Mouse (Mus musculus): ENCODE data around the gene Phactr3.
"Not testable (repeated sequence)": the region's sequence is repeated elsewhere in the genome, so short reads cannot be mapped to it uniquely, and the experiment has no call there.

Gene Phactr3

DNA sequence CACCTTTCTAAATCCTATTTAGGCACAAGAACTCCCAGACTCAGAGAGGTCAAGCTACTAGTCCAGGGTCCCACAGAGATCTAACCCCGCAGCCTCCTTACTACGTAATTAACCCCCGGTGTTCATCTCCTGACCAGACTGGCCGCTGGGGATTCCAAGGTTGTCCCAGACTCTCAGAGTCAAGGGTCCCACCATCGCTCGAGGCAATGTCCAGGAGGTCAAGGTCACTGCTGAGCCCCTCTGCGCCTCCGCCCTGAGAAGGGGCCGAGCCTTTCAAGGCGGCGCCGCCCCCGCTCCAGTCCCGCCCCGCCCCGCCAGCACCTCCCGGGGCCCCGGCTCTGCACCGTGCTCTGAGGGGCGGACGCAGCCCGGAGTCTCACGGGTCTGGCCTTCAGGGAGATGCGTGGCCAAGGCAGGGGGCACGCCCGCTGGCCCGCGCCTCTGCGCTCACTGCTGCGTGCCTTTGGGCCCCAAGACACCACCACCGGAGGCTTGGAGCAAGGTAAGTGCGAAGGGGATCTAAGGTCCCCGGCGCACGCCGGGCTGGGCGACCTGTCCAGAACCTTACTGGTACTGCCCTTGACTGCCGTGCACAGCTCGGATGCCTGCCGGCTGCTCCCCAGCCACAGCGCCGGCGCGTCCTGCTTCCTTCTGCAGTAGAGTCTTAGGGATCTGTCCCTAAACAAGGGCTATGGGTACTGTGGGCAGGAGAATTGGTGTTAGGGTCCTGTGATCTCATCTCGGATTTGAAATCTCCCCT lies at the start of gene Phactr3:
Gene Phactr3, plus strand, starts transcription at position 175 of the 760 bp plus-strand sequence.
- no peak for DNase-seq (ENCODE audit: low spot score)

DNA sequence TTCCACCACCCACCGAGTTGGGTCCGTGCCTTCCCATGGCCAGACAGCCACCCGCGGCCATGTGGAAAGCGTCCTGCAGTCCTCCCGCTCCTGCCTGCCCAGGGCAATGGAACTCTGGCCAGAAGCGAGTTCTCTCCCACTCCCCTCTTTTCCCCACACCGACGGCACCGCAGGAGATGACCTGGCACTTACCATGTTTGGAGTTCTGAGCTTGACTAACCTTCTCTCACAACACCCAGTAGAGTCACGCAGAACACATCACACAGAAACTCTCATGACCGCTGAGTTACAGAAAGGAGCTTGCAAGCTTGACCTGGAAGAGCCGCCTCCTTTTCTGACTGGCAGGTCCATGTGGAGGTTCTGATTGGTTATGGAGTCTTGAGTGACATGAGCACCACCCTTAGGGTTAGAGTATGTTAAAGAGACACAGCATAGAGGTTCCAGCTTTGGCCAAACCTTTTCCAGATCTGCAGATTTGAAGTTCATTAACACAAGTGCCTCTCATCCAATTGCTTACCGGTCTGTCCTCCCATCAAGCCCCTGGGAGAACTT lies 40.5 kb upstream of the Phactr3 start, which contains the start of gene Zfp931:
Gene Zfp931, minus strand, starts transcription at position 311 of the 552 bp plus-strand sequence.
- DNase-seq (ENCODE audit: low spot score), result not testable (repeated sequence)

DNA sequence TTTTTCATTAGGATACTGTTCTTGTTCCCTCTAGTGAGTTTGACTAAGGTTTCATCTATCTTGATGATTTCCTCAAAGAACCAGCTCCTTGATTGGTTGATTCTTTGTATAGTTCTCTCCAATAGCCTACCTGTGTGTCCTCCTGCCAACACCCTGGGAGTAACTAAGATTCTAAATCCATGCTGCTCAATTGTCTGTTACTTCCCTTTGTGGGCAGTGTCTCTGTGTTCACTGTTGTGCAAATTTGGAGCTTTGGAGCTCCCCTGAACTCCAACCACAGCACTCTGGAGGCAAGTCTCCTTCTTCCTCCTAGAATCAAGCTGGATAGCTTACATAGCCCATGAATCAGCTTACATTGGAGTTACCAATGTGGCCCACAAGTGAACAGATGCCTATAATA lies 29.2 kb upstream of the Phactr3 start:
- no peak for DNase-seq (ENCODE audit: low spot score)

DNA sequence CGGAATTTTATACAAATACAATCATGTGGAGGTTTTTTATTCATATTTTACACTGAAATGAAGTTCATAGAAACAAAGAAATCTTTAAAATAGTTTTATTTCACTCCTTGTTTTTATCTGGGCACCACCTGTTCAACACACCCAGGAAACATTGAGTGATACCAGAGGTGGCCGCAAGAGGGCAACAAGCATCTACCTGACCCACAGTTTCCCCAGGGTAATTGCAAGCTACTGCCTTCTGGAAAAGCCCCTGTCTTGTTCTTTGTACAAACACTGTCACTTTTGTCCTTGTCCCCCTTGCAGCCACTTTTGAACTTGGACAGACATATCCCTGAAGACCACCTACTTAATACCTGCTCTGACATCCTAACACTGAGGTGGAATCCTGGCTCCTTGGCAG lies 20.8 kb upstream of the Phactr3 start:
- DNase-seq (ENCODE audit: low spot score), result peak; percentile 47

DNA sequence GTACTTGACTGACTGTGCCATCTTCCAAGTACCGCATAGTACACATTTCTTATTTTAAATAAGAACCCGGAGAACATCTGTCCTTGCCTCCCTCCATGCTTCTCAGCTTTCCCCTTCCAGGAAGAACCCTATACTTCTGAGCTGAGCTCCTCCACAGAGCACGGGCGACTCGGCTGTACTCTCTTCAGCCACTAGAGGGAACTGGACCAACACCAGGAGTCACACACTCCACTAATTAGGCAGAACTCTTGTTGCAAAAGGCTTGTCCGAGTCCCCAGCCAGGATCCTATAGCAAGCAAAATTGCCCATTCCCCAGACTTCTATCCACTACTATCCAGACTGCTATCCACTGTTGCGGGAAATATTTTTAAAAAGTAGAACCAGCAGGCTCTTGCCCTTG lies 16.8 kb upstream of the Phactr3 start:
- DNase-seq (ENCODE audit: low spot score), result peak; percentile 72

DNA sequence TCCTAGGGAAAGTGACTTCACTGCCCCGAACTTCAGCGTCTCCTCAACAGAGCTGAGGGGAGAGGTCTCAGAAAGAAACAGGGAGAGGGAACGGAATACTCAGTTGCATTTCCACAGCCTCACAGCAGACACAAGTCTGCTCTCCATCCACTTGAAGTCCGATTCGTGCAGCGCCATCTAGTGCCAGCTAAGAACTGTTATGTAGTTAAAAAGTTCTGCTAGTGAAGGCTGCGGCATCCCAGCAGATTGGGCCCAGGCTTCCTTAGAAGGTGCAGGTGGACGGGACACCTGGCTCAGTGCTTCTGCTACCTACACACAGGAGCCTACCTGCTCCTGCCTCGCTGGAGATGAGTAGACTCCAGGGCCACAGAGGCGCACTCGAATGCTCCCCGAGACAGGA lies 829 bp upstream of the Phactr3 start:
- DNase-seq (ENCODE audit: low spot score), result no peak

DNA sequence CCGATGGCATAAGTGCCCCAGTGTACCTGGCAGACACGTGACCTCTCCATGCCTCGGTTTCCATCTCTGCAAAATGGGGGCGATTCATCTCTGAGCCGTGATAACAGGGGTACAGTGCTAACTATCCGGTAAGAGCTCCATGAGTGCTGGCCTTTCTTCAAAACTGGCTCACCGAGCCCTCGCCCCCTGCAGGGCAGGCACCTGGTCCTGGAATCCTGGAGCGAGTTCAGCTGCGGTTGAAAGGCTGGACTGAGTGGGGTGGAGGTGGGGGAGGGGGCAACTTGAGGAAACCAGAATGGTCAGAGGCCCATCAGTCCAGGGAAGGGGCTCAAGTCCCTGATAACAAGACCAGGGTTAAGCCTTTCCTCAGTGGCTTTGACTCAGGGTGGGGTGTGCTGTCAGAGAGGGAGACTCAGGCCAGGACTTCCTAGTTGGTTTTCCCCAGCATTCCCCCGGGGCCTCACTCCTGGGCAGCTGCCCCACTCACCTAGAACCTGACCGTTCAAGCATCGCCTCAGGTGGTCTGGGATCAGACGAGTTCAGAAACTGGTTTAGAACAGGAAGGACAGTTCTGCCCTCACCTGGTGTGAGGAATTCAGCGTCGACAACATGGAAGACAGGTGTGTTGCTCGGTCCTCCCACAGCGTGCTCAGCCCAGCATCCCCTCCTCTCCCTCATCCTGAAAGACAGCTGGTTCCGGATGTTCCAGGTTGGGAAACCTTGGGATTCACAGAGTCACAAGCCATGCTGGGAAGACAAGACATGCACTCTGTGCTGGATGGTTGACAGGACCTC lies 983 bp downstream of the Phactr3 start:
- DNase-seq (ENCODE audit: low spot score), result no peak

DNA sequence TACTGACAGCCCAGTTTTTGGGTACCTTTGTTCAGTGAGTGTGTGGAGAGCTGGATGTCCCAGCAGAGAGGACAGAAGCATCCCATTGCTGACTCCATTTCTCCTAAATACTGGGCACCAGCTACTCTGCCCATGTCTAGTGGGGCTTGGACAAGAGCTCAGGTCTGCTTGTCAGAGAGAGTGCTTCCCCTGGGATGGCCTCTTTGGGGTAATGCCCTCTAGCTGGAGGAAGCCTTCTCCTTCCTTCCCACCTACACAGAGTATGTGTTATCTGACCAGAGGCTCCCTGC lies 1.5 kb downstream of the Phactr3 start:
- no peak for DNase-seq (ENCODE audit: low spot score)

DNA sequence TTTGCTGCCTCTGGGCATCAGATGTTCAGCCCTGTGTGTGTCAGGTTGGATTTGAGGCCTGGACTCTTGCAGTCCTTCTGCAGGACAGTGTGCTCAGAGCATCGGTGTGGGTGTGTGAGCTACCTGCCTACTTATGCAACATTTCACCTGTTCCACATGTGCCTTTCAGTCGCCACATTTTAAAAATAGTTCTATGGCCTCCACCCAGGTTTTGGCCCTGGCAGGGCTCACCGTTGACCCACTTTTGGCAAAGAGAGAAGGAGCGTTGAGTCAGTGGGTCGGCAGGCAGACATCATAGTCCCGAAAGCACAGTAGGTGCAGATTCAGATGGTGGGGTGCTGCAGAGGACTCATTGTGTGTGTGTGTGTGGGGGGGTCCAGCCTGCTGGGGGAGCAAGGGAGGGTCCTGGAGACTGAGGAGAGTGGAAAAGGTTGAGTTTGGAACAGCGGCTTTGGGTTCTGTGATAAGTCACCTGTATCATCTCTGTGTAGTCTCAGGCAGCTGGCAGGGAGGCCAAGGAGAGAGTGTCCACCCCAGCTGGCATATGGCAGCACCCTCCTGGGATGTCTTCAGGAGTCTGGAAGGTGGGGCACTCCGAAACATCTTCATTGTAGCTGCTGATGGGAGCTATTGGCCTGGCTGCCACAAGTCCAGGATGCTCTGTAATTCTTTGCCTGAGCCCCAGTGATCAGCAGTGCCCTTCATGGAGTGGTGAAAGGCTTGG lies 2.0 kb downstream of the Phactr3 start:
- DNase-seq (ENCODE audit: low spot score), result no peak

DNA sequence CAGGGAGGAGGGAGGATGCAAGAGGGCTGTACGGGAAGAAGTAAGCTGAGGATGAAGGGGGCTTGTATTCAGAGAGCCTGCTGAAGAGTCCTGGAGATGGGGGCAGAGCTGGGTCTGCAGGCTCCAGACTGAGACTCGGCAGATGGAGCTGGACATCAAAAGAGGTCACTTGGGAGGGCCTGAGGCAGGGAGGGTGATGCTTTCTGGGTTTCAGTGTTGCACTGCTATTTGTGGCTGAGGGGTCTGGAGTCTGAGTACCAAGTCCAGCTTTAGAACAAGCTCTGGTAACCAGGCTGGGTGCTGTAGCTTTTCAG lies 2.6 kb downstream of the Phactr3 start:
- no peak for DNase-seq (ENCODE audit: low spot score)

DNA sequence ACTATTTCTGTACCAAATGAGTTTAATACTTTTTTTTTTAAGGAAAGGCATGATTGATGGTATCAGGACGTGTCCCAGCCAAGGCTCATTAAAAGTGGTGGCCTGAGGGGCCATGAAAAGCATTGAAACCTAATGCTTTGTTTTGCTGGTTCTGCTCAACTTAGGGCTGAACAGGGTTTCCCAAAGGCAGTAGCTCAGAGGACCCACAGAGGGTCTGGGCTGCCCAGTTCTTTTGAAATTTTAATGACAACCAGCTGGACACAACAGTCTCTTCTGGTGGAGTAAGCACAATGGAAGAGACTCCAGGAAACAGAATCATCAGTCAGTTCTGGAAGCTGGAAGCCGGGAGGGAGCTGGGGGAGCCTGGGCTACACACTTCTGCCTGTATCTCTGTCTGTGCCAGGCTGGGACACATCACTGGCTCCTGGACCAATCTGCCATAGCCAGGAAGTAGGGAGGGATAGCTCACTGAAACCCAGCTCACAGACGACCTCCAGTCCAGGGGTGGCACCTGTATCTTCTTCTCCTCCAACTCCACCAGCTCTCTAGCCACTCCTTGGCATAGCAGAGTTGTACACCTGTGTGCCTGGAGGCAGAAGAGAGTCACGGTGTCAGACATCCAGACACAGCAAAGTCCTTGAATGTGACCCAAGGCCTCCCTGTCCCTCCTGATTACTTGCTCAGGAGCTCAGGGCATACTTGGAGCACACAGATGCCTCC lies 3.3 kb downstream of the Phactr3 start:
- no peak for DNase-seq (ENCODE audit: low spot score)

DNA sequence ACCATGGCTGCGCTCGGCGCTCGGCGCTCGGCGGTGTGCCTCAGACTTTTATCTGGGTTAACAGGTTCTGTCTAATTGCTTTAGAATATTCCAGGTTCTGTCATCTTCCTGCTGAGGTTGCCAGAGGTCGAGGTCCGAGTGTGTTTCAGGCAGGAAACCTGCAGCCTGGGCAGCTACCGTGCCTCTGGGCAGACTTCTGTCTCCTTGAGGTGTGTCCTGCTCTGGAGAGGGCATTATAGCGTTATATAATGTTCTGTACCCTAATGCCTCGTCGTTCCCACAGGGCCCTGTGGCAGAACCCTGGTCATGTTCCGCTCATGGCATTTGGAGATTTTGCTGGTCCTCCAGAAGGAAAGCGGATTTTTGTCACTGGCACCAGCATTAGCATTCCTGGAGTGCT lies 4.7 kb downstream of the Phactr3 start:
- DNase-seq (ENCODE audit: low spot score), result no peak

DNA sequence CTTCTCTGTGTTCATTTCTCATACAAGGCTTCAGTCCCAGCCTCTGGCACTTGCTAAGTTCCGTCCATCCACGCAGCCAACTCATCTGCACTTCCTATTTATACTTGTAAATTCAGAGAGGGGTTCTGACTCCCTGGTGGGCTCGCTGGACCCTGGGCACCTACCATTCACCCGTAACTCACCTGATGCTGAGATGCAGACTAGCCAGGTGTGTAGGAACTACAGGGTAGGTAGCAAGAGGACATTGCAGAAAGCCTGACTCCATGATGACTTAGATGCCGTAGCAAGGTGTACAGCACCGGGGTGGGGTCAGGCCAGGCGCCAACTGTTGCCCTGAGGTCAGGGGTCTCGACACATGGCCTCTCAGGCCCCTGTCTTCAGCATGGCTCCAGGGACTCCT lies 6.7 kb downstream of the Phactr3 start:
- no peak for DNase-seq (ENCODE audit: low spot score)

DNA sequence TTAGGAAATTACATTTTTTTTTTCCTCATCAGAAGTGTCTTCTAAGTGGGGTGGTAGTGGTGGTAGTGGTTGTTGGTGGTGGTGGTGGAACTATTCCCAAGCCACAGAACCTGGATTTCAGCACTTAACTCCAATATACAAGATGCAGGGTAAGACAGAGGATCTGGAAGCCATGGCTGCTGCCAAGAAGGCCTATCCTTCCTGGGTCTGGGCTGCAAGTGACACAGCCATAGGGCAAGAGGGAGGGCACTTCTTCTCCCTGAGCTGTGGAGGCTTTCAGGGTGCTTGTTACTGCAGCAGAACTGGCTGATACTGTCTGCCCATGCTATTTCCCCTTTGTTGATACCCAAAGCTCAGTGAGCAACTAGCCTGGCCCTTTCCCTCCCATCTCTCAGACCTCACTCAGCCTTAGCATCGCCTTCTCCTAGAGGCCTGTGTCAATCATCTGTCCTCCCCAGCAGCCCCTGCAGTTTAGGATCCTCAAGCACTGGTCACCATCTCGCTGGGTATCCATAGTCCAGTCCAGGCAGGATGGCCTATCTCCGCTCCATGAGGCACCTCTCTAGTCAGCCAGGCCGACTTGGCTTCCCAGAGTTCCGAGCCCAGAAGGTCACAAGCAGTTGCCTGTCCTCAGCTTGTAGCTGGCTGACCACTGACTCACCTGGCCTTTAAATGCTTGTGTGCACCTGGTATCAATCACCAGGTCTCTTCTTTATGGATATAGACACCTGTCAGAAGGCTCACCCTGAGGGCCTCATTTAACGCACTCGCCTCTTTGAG lies 7.5 kb downstream of the Phactr3 start:
- DNase-seq (ENCODE audit: low spot score), result no peak

DNA sequence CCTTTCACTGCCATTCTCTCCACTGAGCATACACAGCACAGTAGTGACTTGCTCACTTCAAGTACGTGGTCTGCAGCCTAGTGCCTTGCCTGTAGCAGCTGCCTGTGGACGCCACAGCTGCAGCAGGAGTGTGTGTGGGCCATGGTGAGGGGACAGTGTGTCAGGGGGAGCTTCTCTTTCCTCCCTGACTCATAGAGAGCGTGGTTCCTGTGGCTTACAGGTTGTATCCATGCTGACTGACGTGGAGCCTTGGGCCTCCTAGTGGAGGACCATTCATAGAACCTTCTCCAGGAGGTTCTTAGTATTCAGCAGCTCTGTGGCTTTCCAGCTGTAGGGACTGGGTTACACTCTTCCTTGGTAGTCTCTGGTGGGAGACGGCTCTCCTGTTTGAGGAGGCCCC lies 9.8 kb downstream of the Phactr3 start:
- DNase-seq (ENCODE audit: low spot score), result no peak

DNA sequence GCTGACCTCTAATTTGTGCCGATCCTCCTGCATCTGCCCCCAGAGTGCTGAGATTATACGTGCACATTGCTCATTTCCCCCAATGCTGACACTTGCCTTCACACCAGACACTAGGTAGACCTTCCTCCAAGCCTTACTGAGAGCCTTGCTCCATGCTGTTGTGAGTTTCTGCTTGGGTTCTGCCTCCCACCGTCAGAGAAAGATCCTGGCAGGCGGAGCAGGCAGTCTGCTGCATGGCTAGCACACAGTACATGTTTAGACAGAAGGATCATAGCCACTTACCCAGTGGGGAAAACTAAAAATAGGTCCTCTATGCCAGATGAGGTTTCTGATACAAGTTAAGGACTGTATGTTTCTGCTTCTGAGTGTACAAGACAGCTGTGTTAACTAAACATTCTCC lies 10.4 kb downstream of the Phactr3 start:
- no peak for DNase-seq (ENCODE audit: low spot score)

DNA sequence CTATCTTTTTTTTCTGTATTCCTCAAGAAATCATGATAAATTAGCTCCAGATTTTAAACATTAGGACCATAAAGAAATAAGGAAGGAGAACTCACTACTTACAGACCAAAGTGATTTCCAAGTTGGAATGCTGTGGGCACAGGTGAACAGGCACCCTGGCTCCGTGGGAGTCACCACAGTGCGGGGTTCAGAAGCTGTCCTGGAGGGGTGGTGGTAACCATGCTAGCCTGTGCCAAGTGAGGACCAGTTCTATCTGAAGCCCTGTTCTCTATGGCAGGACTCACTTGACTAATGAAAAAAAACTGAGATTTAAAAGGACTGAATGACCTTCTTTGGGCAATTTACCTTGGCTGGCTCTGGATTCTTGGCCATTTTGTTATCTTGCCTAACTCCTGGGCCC lies 10.9 kb downstream of the Phactr3 start:
- no peak for DNase-seq (ENCODE audit: low spot score)

DNA sequence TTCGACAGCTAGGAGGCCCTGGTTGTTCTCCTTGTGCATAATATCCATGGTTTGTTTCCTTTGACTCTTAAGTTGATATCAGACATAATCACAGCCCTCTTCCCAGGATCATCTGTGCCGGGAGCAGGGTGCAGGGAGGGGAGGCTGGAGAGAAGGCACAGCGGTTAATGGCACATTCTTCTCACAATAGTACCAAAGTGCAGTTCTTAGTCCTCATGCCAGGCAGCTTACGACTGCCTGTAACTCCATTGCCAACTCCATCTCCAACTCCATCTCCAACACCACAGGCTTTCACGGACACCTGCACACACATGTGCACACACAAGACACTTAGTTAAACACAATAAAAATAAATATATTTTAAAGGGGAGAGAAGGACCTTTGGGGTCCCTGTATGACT lies 11.8 kb downstream of the Phactr3 start:
- no peak for DNase-seq (ENCODE audit: low spot score)

DNA sequence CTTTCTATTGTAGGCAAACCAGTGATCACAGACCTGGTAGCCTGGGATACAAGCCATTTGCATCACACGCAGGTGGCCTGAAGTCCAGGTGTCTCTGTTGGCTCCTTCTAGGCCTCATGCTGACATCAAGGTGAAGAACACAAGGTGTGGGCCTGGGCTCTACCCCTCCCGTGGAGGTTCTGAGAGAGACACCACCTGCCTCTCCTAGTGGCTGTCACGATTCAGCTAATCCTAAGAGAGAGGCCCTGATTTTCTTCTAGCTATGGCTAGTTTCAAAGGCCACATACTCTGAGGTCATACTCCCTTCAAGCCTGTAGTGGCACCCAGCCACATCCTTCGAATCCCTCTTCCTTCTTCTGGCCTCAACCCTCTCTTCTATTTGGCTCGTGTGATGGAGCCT lies 12.2 kb downstream of the Phactr3 start:
- no peak for DNase-seq (ENCODE audit: low spot score)

DNA sequence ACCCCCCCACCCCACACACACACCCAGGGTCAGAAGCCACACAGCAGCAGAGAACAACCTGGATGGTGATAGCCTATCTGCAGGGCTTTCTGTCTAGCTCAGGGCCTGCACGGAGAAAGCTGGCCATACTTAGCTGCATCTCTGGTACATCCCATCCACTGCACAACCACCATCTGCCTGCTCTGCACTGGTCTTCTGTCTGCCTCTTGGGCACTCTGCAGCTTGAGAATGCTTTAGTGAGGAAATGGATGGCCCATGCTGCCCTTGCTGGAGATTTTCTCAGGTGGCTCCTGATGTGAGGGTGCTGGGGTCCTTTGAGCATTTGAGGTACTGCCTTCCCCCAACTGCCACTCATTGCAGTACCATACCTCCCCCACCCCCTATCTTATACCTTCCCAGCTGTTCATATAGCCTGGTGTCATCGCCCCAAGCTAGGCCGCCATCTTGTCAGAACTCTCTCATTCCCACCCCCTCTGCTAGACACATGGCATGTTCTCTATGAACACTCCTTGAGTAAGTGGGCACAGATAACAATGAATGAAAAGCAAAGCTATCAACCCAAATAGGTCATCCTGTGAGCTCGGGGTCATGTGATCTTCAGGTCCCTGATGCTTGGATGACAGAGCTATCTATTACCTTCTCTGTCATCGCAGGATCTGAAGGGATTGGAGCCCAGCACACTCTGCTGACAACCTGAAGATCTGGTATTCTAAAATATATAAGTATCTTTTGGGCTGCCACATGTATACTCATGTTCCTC lies 13.0 kb downstream of the Phactr3 start:
- DNase-seq (ENCODE audit: low spot score), result no peak

DNA sequence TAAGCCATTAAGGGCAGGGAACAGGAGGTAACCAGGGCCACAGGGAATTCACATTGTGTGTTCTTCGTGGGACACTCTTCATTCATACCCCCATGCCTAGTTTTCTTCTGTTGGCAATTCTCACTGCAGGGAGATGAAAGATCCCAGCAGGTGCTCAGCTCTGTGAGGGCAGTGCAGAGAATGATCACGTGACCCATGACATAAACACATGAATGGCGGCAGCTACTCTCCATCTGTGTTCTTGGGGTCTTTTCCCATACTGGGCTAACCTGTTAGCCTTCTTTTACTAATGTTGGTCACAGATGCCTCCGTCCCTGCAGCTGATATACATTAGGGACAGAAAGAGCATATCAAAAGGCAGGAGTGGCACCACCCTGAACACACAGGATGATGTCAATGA lies 16.9 kb downstream of the Phactr3 start:
- DNase-seq (ENCODE audit: low spot score), result no peak
